Mouse (Mus musculus) midbrain, embryonic 13.5 days (tissue): ENCODE data around the gene Vmn1r34. TPM values are rescaled to one million over a fixed set of nuclear protein-coding genes. Genes with fewer than 3 reads are reported as not detected.
"Not testable (repeated sequence)": the region's sequence is repeated elsewhere in the genome, so short reads cannot be mapped to it uniquely, and the experiment has no call there.

Experiments
- ATAC-seq: fragments of 200-750 bp; cut with Nextera tagmentation; 2 replicates; pipeline ENCODE4 v1.8.0; 2017; ENCODE audit warnings: mild to moderate bottlenecking, moderate TSS enrichment, moderate library complexity
- H3K27ac ChIP-seq: fragments of 300-500 bp; sonication (generic); 2 replicates; pipeline ENCODE4 v1.5.1; 2015; ENCODE audit warnings: inconsistent platforms, mild to moderate bottlenecking, moderate library complexity
- H3K27me3 ChIP-seq: fragments of 300-500 bp; sonication (generic); 2 replicates; pipeline ENCODE4 v1.6.1; 2015; ENCODE audit warnings: mild to moderate bottlenecking, inconsistent platforms
- H3K36me3 ChIP-seq: fragments of 300-500 bp; sonication (generic); 2 replicates; pipeline ENCODE4 v1.6.1; 2015; ENCODE audit warnings: mild to moderate bottlenecking, inconsistent platforms
- H3K4me1 ChIP-seq: fragments of 300-500 bp; sonication (generic); replicated peaks from 2 replicates; pipeline ENCODE4 v1.6.1; 2015; ENCODE audit warnings: inconsistent platforms
- H3K4me2 ChIP-seq: fragments of 300-500 bp; sonication (generic); replicated peaks from 2 replicates; pipeline ENCODE4 v1.6.1; 2015; ENCODE audit warnings: moderate library complexity, mild to moderate bottlenecking, inconsistent platforms
- H3K4me3 ChIP-seq: fragments of 300-500 bp; sonication (generic); replicated peaks from 2 replicates; pipeline ENCODE4 v1.5.1; 2015; ENCODE audit warnings: mild to moderate bottlenecking, inconsistent platforms
- H3K9ac ChIP-seq: fragments of 300-500 bp; sonication (generic); replicated peaks from 2 replicates; pipeline ENCODE4 v1.6.1; 2015; ENCODE audit warnings: mild to moderate bottlenecking, inconsistent platforms
- H3K9me3 ChIP-seq: fragments of 300-500 bp; sonication (generic); 2 replicates; pipeline ENCODE4 v1.6.1; 2016; ENCODE audit warnings: mild to moderate bottlenecking, inconsistent platforms
- WGBS: fragments of 180-500 bp; shearing (Covaris S2); methylation state at CpG from one replicate; pipeline ENCODE4 v1.1.7; 2015; 5-methylcytosine and 5-hydroxymethylcytosine counted together
- polyA plus RNA-seq: library from polyadenylated mRNA; unstranded; fragments of >200 nt; fragmentation: Nextera tagmentation; extraction: Ambion mirVana; gene quantifications from 2 replicates; pipeline ENCODE4 v1.2.1, GENCODE M21; 2015

Gene Vmn1r34
- polyA plus RNA-seq = not detected in 2 replicates

GRCm38 (mm10) chr6:66643779-66644178 is at the start of gene Vmn1r34:
Gene Vmn1r34 (minus strand): TSS chr6:66643879.
- no peaks in the 10 kb centered on the region for H3K27me3 ChIP-seq
- no peak within 1 kb of the TSS for H3K9ac ChIP-seq
- no peaks in the 10 kb centered on the region for H3K9me3 ChIP-seq
- H3K4me3 ChIP-seq = no peak within 1 kb of the TSS
- 97% methylated on average over 1 of the region's 1 CpGs for WGBS
- no peaks in the 10 kb centered on the region for H3K4me1 ChIP-seq
- H3K36me3 ChIP-seq = no peaks in the 10 kb centered on the region
- ATAC-seq = no peak
- no peak within 1 kb of the TSS for H3K27ac ChIP-seq
- H3K4me2 ChIP-seq = no peak within 1 kb of the TSS

- H3K4me2 ChIP-seq = no peak within 1 kb of the TSS
- no peak within 1 kb of the TSS for H3K27ac ChIP-seq
- no peak within 1 kb of the TSS for H3K9ac ChIP-seq
- no peaks in the 10 kb centered on the region for H3K9me3 ChIP-seq
- no peak for ATAC-seq
- WGBS = 85% methylated on average over 3 of the region's 3 CpGs
- no peaks in the 10 kb centered on the region for H3K4me1 ChIP-seq
- no peaks in the 10 kb centered on the region for H3K27me3 ChIP-seq
- no peak within 1 kb of the TSS for H3K4me3 ChIP-seq
- no peaks in the 10 kb centered on the region for H3K36me3 ChIP-seq
These were observed 42.1 kb upstream of the Vmn1r34 start, which contains the start of gene Vmn1r35 for GRCm38 (mm10) chr6:66685806-66686205. Gene Vmn1r35 (minus strand): TSS chr6:66685906.

GRCm38 (mm10) chr6:66618182-66618581 is 25.5 kb downstream of the Vmn1r34 start, which contains the start of gene Vmn1r33:
Gene Vmn1r33 (minus strand): TSS chr6:66618282.
- H3K9ac ChIP-seq, H3K27me3 ChIP-seq, H3K4me3 ChIP-seq, H3K36me3 ChIP-seq, ATAC-seq, H3K27ac ChIP-seq, H3K9me3 ChIP-seq, H3K4me2 ChIP-seq, H3K4me1 ChIP-seq: not testable (repeated sequence)

DNA sequence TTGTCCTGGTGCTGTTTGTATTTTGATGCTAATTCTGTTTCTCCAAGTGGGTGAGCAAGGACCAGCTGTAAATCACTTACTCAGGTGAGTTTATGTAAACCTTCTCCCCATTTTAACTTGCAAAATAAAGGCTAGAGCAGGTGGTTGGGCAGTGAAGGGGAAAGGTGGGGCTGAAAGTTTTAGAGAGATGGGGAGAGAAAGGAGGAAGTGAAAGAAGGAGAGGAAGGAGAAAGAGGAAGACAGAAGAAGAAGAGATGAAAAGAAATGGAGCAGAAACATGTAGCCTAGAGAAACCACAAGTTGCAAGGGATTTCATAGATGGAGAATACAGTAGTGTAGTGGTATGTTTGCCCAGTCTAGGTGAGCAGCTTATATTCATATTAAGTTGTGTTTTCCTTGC is 47.9 kb downstream of the Vmn1r34 start:
- Histone ChIP-seq H3K4me1 (no peaks in the 10 kb centered on the region), H3K4me2 (no peak overlapping the region), H3K9ac (no peak overlapping the region), H3K4me3 (no peak overlapping the region), H3K9me3 (no peaks in the 10 kb centered on the region), H3K27me3 (no peaks in the 10 kb centered on the region), H3K36me3 (no peaks in the 10 kb centered on the region), H3K27ac (no peak overlapping the region)
- no peak for ATAC-seq

Other genes starting within 250 kb of the Vmn1r34 start
- 43.4 and 45.9 TPM in 2 replicates for gene Mad2l1, start 108.5 kb downstream of the Vmn1r34 start, polyA plus RNA-seq
- gene Vmn1r32, start 83.8 kb downstream of the Vmn1r34 start, polyA plus RNA-seq = 0.11 TPM in 1 of 2 replicates, not detected in the other
- gene Vmn1r33, start 25.6 kb downstream of the Vmn1r34 start, polyA plus RNA-seq = not detected in 2 replicates
- not detected in 2 replicates for gene Vmn1r35, start 42.0 kb upstream of the Vmn1r34 start, polyA plus RNA-seq
- not detected in 2 replicates for gene Vmn1r36, start 75.3 kb upstream of the Vmn1r34 start, polyA plus RNA-seq
- gene Vmn1r37, start 85.5 kb upstream of the Vmn1r34 start, polyA plus RNA-seq = not detected in 2 replicates
- not detected in 2 replicates for gene Vmn1r38, start 138.7 kb upstream of the Vmn1r34 start, polyA plus RNA-seq
- not detected in 2 replicates for gene Vmn1r39, start 166.7 kb upstream of the Vmn1r34 start, polyA plus RNA-seq